Mouse (Mus musculus) liver (tissue): ENCODE measurements around the gene Zscan20.
"Not testable (repeated sequence)": the region's sequence is repeated elsewhere in the genome, so short reads cannot be mapped to it uniquely, and the experiment has no call there.

Experiments
- DNase-seq: peaks from one replicate; pipeline ENCODE4 v3.0.0-alpha.2; 2020; ENCODE audit warnings: mixed read lengths

Zscan20 gene

GRCm38 (mm10) chr4:128611726-128612125 lies 1.8 kb upstream of the Zscan20 start:
- DNase-seq, result not testable (repeated sequence)

GRCm38 (mm10) chr4:128610706-128611105 lies 808 bp upstream of the Zscan20 start:
- DNase-seq, result no peak

- peak; percentile 61 for DNase-seq
Observed at GRCm38 (mm10) chr4:128609276-128609924, 498 bp downstream of the Zscan20 start.

GRCm38 (mm10) chr4:128607661-128608060 lies 2.2 kb downstream of the Zscan20 start:
- no peak for DNase-seq

GRCm38 (mm10) chr4:128606586-128606985 lies 3.3 kb downstream of the Zscan20 start:
- no peak for DNase-seq

- DNase-seq, result no peak
Observed at GRCm38 (mm10) chr4:128597801-128598560, 11.9 kb downstream of the Zscan20 start.

- DNase-seq, result no peak
Observed at GRCm38 (mm10) chr4:128594062-128594461, 15.8 kb downstream of the Zscan20 start.

GRCm38 (mm10) chr4:128593286-128593685 lies 16.6 kb downstream of the Zscan20 start:
- no peak for DNase-seq

GRCm38 (mm10) chr4:128579182-128579581 lies 30.7 kb downstream of the Zscan20 start:
- DNase-seq, result peak; percentile 71

- no peak for DNase-seq
Observed at GRCm38 (mm10) chr4:128575811-128576210, 34.1 kb downstream of the Zscan20 start.

GRCm38 (mm10) chr4:128560327-128560726 lies 49.6 kb downstream of the Zscan20 start:
- DNase-seq, result no peak

GRCm38 (mm10) chr4:128554198-128554597 lies 55.7 kb downstream of the Zscan20 start:
- no peak for DNase-seq

GRCm38 (mm10) chr4:128550756-128551155 lies 59.1 kb downstream of the Zscan20 start:
- no peak for DNase-seq

GRCm38 (mm10) chr4:128543956-128544486 lies 65.9 kb downstream of the Zscan20 start:
- not testable (repeated sequence) for DNase-seq

- peak; percentile 19 for DNase-seq
Observed at GRCm38 (mm10) chr4:128543378-128543777, 66.5 kb downstream of the Zscan20 start.
